21 mouse cellular contexts compared by ENCODE assay signal in the genomic region with DNA sequence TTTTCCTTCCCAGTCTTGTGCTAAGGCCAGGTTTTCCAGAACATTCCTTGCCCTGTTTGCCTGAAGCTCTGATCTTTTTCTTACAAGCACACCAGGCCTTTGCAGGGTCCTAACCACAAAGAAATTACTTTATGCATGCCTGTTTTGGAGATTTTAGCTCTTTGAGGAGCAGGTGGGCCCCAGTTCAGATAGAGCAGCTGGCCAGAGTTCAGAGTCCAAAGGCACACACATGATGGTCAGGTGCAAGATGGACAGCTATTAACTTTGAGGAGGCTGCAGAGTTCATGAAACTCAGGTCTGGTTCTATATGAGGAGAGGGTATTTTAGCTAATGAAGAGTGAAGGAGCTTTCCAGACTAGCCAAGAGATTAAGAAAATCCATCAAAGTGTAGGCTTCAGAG.
DNase-seq lines count a peak whose midpoint lies in the region; ATAC-seq and TF ChIP-seq lines count a peak whose summit lies in the region.
"Had no signal": no experiment of that assay in that cellular context is flagged by ENCODE, and none has a peak within 500 bp of the region (broad histone marks: within the 10 kb centered on the region; RNA-seq: fewer than 3 reads in every experiment).

No protein-coding gene starts in this region.

- no peak overlapping the region for H3K4me2 ChIP-seq in kidney, embryonic 15.5 days
- no peak overlapping the region for H3K4me2 ChIP-seq in forebrain, postnatal 0 days (ENCODE audit: low read depth)
- no peak overlapping the region for H3K4me2 ChIP-seq in intestine, embryonic 16.5 days (ENCODE audit: low read depth, low read length)
- H3K4me2 ChIP-seq: embryonic facial prominence, embryonic 12.5 days; embryonic facial prominence, embryonic 15.5 days; heart, embryonic 11.5 days; hindbrain, embryonic 12.5 days had no signal

- no peak for TF ChIP-seq CTCF in forebrain, postnatal 0 days (IDR thresholded peaks at IDR 0.05; ENCODE audit: low read depth)

- no peaks in the 10 kb centered on the region for H3K27me3 ChIP-seq in kidney, embryonic 15.5 days
- H3K27me3 ChIP-seq in forebrain, postnatal 0 days (ENCODE audit: insufficient read depth, low read length): no peaks in the 10 kb centered on the region
- H3K27me3 ChIP-seq in intestine, embryonic 16.5 days (replicated peaks; ENCODE audit: control insufficient read depth, insufficient read depth, low read length): no peaks in the 10 kb centered on the region
- H3K27me3 ChIP-seq: embryonic facial prominence, embryonic 12.5 days; embryonic facial prominence, embryonic 15.5 days; hindbrain, embryonic 12.5 days had no signal

- no peak overlapping the region for H3K27ac ChIP-seq in kidney, embryonic 15.5 days
- no peak overlapping the region for H3K27ac ChIP-seq in forebrain, postnatal 0 days (ENCODE audit: low read depth, low read length)
- no peak overlapping the region for H3K27ac ChIP-seq in intestine, embryonic 16.5 days (ENCODE audit: low read length)
- H3K27ac ChIP-seq: embryonic facial prominence, embryonic 12.5 days; embryonic facial prominence, embryonic 15.5 days; hindbrain, embryonic 12.5 days had no signal

- no peak overlapping the region for H3K9ac ChIP-seq in kidney, embryonic 15.5 days
- no peak overlapping the region for H3K9ac ChIP-seq in forebrain, postnatal 0 days
- no peak overlapping the region for H3K9ac ChIP-seq in intestine, embryonic 16.5 days (ENCODE audit: low read depth, low read length)
- H3K9ac ChIP-seq: embryonic facial prominence, embryonic 12.5 days; embryonic facial prominence, embryonic 15.5 days; hindbrain, embryonic 12.5 days had no signal

- no peaks in the 10 kb centered on the region for H3K36me3 ChIP-seq in kidney, embryonic 15.5 days
- no peaks in the 10 kb centered on the region for H3K36me3 ChIP-seq in forebrain, postnatal 0 days (ENCODE audit: insufficient read depth)
- no peaks in the 10 kb centered on the region for H3K36me3 ChIP-seq in intestine, embryonic 16.5 days (ENCODE audit: control insufficient read depth, insufficient read depth, low read length)
- H3K36me3 ChIP-seq: embryonic facial prominence, embryonic 12.5 days; embryonic facial prominence, embryonic 15.5 days; hindbrain, embryonic 12.5 days had no signal

- no peaks in the 10 kb centered on the region for H3K9me3 ChIP-seq in kidney, embryonic 15.5 days (replicated peaks)
- no peaks in the 10 kb centered on the region for H3K9me3 ChIP-seq in forebrain, postnatal 0 days (ENCODE audit: low read length)
- no peaks in the 10 kb centered on the region; the same call in 1 of the 2 replicates for H3K9me3 ChIP-seq in intestine, embryonic 16.5 days (ENCODE audit: control insufficient read depth, low read length)
- H3K9me3 ChIP-seq: embryonic facial prominence, embryonic 12.5 days; embryonic facial prominence, embryonic 15.5 days; hindbrain, embryonic 12.5 days had no signal

- no peaks in the 10 kb centered on the region for H3K4me1 ChIP-seq in kidney, embryonic 15.5 days
- H3K4me1 ChIP-seq in forebrain, postnatal 0 days (ENCODE audit: insufficient read depth): no peaks in the 10 kb centered on the region
- peaks cover 5% of the 10 kb centered on the region; the same call in 1 of the 2 replicates for H3K4me1 ChIP-seq in intestine, embryonic 16.5 days (ENCODE audit: control insufficient read depth, insufficient read depth, low read length)
- H3K4me1 ChIP-seq: embryonic facial prominence, embryonic 12.5 days; embryonic facial prominence, embryonic 15.5 days; hindbrain, embryonic 12.5 days had no signal

- DNase-seq in kidney, adult 18-20 months: peak; percentile 55
- DNase-seq in kidney, adult 8-10 months: peak; percentile 69 to 70
- DNase-seq in kidney, adult 9 months: peak; percentile 81
- peak; percentile 67 to 76 for DNase-seq in kidney, postnatal 25 days
- DNase-seq in forebrain, postnatal 0 days: no peak
- DNase-seq: adrenal gland, adult 2 months; adrenal gland, postnatal 14 days; cerebellum, adult 11 months; cerebellum, adult 2 months; cerebellum, adult 9-11 months; cerebellum, postnatal 25 days; gastrocnemius, postnatal 25 days had no signal

- H3K4me3 ChIP-seq in kidney, embryonic 15.5 days (replicated peaks): no peak overlapping the region
- H3K4me3 ChIP-seq in forebrain, postnatal 0 days (ENCODE audit: low read depth, low read length): no peak overlapping the region
- no peak overlapping the region for H3K4me3 ChIP-seq in intestine, embryonic 16.5 days (ENCODE audit: low read length)
- H3K4me3 ChIP-seq: embryonic facial prominence, embryonic 12.5 days; embryonic facial prominence, embryonic 15.5 days; hindbrain, embryonic 12.5 days had no signal

- ATAC-seq in kidney, embryonic 15.5 days (replicated peaks; ENCODE audit: low FRiP score): no peak
- ATAC-seq in forebrain, postnatal 0 days: no peak
- no peak for ATAC-seq in intestine, embryonic 16.5 days
- ATAC-seq in monocyte, adult 5-6 weeks (replicated peaks; ENCODE audit: insufficient number of reproducible peaks, low FRiP score, low TSS enrichment, poor library complexity, severe bottlenecking): no peak
- ATAC-seq: CD4-positive, CD25-positive, alpha-beta regulatory T cell, adult 4 months; forebrain, embryonic 14.5 days had no signal
